Mouse (Mus musculus) limb, embryonic 10.5 days (tissue): ENCODE data around the gene Ttc39b. TPM values are rescaled to one million over a fixed set of nuclear protein-coding genes. Genes with fewer than 3 reads are reported as not detected.
A peak's percentile ranks its signal among the peaks of the same experiment; 100 is the strongest.
"Not testable (repeated sequence)": the region's sequence is repeated elsewhere in the genome, so short reads cannot be mapped to it uniquely, and the experiment has no call there.

Source experiments
- DNase-seq: peaks from one replicate; pipeline ENCODE4 v3.0.0-alpha.2; 2017; ENCODE audit warnings: low spot score
- H3K27ac ChIP-seq: fragments of 300-500 bp; sonication (generic); 2 replicates; pipeline ENCODE4 v1.5.1; 2016; ENCODE audit warnings: mild to moderate bottlenecking
- H3K27me3 ChIP-seq: fragments of 300-500 bp; sonication (generic); 2 replicates; pipeline ENCODE4 v1.6.1; 2016; ENCODE audit warnings: low read depth, mild to moderate bottlenecking; ENCODE audit not compliant: poor library complexity, severe bottlenecking
- H3K36me3 ChIP-seq: fragments of 300-500 bp; sonication (generic); 2 replicates; pipeline ENCODE4 v1.6.1; 2016; ENCODE audit warnings: mild to moderate bottlenecking, moderate library complexity
- H3K4me1 ChIP-seq: fragments of 300-500 bp; sonication (generic); 2 replicates; pipeline ENCODE4 v1.6.1; 2016
- H3K4me3 ChIP-seq: fragments of 300-500 bp; sonication (generic); 2 replicates; pipeline ENCODE4 v1.5.1; 2016; ENCODE audit warnings: mild to moderate bottlenecking, moderate library complexity
- H3K9me3 ChIP-seq: fragments of 300-500 bp; sonication (generic); replicated peaks from 2 replicates; pipeline ENCODE4 v1.6.1; 2016; ENCODE audit warnings: mild to moderate bottlenecking
- WGBS: fragments of 180-500 bp; shearing (Covaris S2); methylation state at CpG from one replicate; pipeline ENCODE4 v1.1.7; 2016; 5-methylcytosine and 5-hydroxymethylcytosine counted together
- polyA plus RNA-seq: library from polyadenylated mRNA; unstranded; fragments of >200 nt; fragmentation: Nextera tagmentation; extraction: Ambion mirVana; gene quantifications from 2 replicates; pipeline ENCODE4 v1.2.1, GENCODE M21; 2016

Ttc39b gene
- polyA plus RNA-seq, 1 experiment from 2014 or later = 2.1 TPM

DNA sequence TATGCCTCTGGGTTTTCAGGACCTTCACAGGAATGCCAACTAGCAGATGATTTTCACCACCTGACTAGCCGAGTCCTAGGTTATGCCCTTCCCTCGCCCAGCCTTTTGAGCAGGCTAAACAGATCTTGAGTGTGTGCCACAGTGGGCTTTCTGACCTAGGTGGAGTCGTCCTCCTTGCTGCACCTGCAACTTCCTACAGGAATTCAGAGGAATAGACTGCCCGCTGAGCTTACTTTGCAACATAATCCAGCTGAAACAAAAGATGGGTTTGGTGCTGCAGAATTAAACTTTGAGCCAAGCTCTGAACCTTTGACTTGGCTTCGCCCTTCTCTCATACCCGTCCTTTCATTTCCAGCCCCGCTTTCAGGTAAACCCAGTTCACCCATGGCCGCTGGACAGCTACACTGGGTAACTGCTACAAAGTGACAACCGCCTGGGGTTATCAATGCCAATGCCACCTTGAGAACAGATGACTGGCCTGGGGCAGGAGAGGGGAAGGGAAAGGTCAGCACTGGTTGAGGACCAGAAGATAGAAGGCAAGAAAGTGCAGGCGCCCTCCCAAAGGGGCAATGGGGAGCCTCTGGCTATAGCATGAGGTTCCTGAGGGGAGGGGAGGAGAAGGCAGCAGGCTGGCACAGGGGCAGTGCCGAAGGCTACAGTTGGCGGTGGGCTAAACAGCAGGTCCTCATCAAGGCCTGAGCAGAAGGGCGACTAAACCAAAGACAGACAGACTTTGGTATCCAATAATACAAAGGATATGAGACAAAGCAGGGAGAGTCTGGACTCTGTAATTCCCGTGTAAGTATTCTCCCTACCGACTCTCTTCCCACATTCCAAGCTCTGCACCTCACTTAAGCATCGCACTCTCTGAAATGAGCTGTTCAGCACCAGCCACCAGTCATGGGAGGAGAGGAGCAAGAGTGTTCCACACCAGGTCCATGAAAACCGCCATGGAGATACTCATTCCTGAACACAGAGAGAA is 66.5 kb downstream of the Ttc39b start:
- DNase-seq = no peak
- no peak overlapping the region for H3K27ac ChIP-seq
- H3K27me3 ChIP-seq = no peaks in the 10 kb centered on the region
- WGBS = 67% methylated on average over 17 of the region's 17 CpGs
- no peaks in the 10 kb centered on the region for H3K9me3 ChIP-seq
- no peak overlapping the region for H3K4me3 ChIP-seq
- H3K4me1 ChIP-seq = no peaks in the 10 kb centered on the region
- H3K36me3 ChIP-seq = no peaks in the 10 kb centered on the region

DNA sequence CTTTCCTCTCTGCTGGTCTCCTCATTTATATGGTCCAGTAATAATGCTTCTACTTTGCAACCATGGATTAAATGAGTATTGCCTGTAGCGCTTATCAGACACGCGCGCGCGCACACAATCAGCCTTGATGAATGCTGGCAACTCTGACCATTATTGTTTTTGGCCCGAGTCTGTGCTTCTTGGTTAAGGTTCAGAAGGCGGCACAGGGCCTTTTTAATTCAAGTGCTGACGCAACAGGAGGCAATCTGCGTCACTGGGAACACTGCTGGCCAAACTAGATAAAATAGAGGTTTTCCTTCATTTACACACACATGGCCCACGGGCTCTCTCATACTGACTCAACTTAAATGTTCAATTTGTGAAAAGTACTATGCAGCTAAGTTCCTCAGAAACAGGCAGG is 67.3 kb downstream of the Ttc39b start:
- 95% methylated on average over 11 of the region's 11 CpGs for WGBS
- H3K9me3 ChIP-seq = no peaks in the 10 kb centered on the region
- H3K27ac ChIP-seq = no peak overlapping the region
- no peak overlapping the region for H3K4me3 ChIP-seq
- no peaks in the 10 kb centered on the region for H3K27me3 ChIP-seq
- H3K4me1 ChIP-seq = no peaks in the 10 kb centered on the region
- H3K36me3 ChIP-seq = no peaks in the 10 kb centered on the region
- no peak for DNase-seq

DNA sequence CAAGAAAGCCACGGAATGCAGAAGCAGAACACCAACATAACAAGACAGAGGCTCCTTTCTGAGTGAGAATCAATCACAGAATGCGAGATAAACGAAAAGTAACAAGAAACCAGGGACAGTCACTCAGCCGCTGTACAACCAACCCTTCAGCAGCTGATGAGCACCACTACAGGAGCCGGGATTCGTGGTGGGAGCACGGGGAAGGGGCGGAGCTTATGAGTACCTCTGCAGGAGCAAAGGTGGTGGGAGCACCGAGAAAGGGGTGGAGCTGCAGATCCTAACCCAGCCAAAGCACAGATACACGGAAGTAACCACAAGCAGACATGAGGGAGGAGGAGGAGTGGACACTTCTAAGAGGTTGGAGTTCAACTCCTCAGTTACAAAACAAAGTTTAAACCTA is 69.1 kb downstream of the Ttc39b start:
- Histone ChIP-seq H3K27me3 (no peaks in the 10 kb centered on the region), H3K36me3 (no peaks in the 10 kb centered on the region), H3K4me3 (no peak overlapping the region), H3K9me3 (no peaks in the 10 kb centered on the region), H3K27ac (no peak overlapping the region), H3K4me1 (no peaks in the 10 kb centered on the region)
- DNase-seq = no peak
- WGBS = 92% methylated on average over 10 of the region's 10 CpGs

DNA sequence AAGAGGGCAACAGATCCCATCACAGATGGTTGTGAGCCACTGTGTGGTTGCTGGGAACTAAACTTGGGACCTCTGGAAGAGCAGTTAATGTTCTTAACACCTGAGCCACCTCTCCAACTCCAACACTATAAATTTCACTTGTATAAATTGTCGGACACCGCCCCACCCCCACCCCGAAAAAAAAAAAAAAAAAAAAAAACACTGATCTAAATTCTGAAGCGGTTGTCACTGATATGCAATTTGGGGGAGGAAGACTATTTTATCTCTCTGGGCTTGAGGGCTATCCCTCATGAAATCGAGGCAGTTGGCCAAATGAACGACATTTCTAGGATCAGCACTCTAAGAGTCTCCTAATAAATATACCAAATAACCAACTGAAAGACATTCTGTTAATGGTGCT is 70.4 kb downstream of the Ttc39b start:
- H3K4me3 ChIP-seq = no peak overlapping the region
- DNase-seq = no peak
- H3K27me3 ChIP-seq = no peaks in the 10 kb centered on the region
- WGBS = 94% methylated on average over 6 of the region's 6 CpGs
- H3K4me1 ChIP-seq = no peaks in the 10 kb centered on the region
- no peaks in the 10 kb centered on the region for H3K9me3 ChIP-seq
- no peak overlapping the region for H3K27ac ChIP-seq
- H3K36me3 ChIP-seq = no peaks in the 10 kb centered on the region

DNA sequence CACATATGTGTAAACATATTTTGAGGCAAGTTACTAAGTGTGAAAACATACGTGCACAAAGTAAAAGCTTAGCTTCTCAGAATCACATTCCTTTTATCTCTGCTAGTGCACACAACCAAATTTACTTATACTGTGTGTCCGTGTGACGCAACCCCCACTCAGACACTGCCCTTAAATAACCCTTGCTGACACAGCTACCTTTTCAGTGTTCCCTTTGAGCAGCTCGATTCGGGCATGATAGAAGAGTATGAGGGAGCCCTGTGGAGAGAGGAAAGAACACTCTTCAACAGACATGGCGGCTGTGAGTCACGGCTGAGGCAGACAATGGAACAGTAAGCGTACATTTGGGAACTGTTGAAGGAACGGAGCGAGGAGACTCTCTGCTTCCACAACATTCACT is 80.3 kb downstream of the Ttc39b start:
- Histone ChIP-seq H3K4me1 (peaks cover 7% of the 10 kb centered on the region), H3K9me3 (no peaks in the 10 kb centered on the region), H3K4me3 (no peak overlapping the region), H3K27ac (no peak overlapping the region), H3K27me3 (no peaks in the 10 kb centered on the region), H3K36me3 (no peaks in the 10 kb centered on the region)
- WGBS = 92% methylated on average over 10 of the region's 10 CpGs
- no peak for DNase-seq

DNA sequence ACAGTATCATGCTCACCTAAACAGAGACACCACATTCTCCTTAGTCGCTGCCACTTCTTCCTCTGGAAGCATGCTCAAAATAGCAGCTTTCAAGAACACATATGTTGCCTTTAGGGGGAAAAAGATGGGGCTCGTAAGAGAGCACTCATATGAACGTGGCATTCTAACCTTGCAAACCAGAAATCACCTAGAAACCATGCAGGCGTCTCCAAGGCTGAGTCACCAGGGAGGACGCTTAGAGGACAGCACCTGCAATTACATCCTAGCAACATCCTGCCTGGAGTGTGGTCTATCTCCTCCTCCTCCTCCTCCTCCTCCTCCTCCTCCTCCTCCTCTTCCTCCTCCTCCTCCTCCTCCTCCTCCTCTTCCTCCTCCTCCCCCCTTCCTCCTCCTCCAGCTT is 82.4 kb downstream of the Ttc39b start:
- Histone ChIP-seq H3K27ac (no peak overlapping the region), H3K27me3 (no peaks in the 10 kb centered on the region), H3K4me1 (peaks cover 18% of the 10 kb centered on the region), H3K4me3 (no peak overlapping the region), H3K9me3 (no peaks in the 10 kb centered on the region), H3K36me3 (no peaks in the 10 kb centered on the region)
- WGBS = 69% methylated on average over 5 of the region's 5 CpGs
- no peak for DNase-seq

DNA sequence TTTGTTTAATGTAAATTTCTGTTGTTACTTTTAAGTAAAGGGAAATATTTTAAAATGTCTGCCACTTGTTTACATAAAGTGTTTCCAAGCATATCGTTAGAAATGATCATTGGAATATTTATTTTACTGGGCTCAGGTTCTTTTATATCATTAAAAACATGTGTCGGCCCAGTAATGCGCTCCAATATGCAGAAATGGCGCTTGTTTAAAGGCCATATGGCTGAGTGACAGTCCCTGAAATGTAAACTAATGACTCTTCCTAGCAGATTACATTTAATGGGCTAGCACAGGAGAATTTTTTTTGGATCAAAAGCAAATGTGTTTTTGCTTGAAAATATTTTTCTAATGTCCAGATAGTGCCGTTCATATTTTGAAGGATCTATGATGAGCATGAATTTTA is 86.4 kb downstream of the Ttc39b start:
- 76% methylated on average over 5 of the region's 5 CpGs for WGBS
- H3K4me3 ChIP-seq = no peak overlapping the region
- H3K4me1 ChIP-seq = peaks cover 42% of the 10 kb centered on the region
- H3K27ac ChIP-seq = no peak overlapping the region
- no peaks in the 10 kb centered on the region for H3K36me3 ChIP-seq
- no peaks in the 10 kb centered on the region for H3K27me3 ChIP-seq
- no peaks in the 10 kb centered on the region for H3K9me3 ChIP-seq
- DNase-seq = no peak

DNA sequence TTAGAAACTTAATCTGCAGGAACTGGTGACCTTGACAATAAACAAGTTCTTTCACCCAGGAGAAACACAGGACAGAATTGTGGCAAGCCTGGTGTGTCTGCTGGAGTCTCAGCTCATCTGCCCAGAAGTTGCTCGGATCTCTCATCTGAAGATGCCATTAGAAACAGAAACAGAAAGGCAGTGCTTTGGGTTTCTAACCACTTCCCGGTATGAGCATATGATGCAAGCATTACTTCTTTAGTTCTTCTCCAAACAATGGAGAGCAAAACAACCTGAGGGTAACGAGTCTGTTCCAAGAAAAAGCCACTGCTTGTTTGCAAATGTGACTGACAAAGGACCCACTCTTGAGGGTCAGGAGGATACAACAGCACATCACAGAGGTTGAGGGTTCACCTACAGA is 88.8 kb downstream of the Ttc39b start:
- WGBS = 89% methylated on average over 2 of the region's 3 CpGs
- H3K4me3 ChIP-seq, H3K36me3 ChIP-seq, H3K27me3 ChIP-seq, DNase-seq, H3K27ac ChIP-seq, H3K9me3 ChIP-seq: not testable (repeated sequence)
- peaks cover 49% of the 10 kb centered on the region for H3K4me1 ChIP-seq

DNA sequence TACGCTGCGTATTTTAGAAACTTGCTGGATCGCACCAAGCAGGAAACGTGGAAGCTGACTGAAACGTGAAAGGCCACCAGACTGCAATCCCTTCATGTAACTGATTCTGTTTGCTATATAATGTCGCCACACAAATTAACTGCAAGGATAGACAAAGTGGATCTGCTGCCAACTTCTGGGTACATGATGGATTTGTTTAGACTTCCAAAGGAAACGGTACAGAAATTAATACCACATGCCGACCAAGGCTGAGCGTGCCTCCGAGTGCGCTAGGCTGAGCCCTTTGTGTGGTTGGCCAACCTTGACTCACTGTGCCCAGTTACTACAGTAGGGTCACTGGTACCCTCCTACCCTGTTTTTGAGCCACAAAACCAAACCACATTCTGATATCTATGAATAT is 89.3 kb downstream of the Ttc39b start:
- Histone ChIP-seq H3K9me3 (no peaks in the 10 kb centered on the region), H3K4me1 (peaks cover 49% of the 10 kb centered on the region), H3K27ac (peak overlapping the region; percentile 81), H3K4me3 (no peak overlapping the region), H3K36me3 (no peaks in the 10 kb centered on the region), H3K27me3 (no peaks in the 10 kb centered on the region)
- no peak for DNase-seq
- WGBS = 62% methylated on average over 11 of the region's 11 CpGs

DNA sequence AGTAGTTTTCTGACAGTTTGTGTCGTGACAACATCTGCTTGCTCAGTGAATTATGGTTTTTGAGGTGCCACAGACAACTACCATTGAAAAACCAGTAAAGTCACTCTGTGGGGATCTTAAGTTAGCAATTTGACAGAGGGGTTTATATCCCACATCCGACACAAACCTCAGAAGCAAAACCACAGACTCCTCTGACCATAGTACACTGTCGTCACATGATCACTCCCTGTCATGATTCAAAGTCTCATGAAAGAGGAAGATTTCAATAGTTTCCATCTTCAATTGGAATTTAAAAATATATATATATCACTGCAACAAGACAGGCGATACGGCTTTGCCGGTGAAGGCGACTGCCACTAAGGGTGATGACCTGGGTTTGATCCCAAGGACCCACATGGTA is 89.9 kb downstream of the Ttc39b start:
- H3K27me3 ChIP-seq = no peaks in the 10 kb centered on the region
- peaks cover 48% of the 10 kb centered on the region for H3K4me1 ChIP-seq
- no peak overlapping the region for H3K4me3 ChIP-seq
- WGBS = 84% methylated on average over 7 of the region's 7 CpGs
- no peak for DNase-seq
- no peak overlapping the region for H3K27ac ChIP-seq
- no peaks in the 10 kb centered on the region for H3K9me3 ChIP-seq
- no peaks in the 10 kb centered on the region for H3K36me3 ChIP-seq

DNA sequence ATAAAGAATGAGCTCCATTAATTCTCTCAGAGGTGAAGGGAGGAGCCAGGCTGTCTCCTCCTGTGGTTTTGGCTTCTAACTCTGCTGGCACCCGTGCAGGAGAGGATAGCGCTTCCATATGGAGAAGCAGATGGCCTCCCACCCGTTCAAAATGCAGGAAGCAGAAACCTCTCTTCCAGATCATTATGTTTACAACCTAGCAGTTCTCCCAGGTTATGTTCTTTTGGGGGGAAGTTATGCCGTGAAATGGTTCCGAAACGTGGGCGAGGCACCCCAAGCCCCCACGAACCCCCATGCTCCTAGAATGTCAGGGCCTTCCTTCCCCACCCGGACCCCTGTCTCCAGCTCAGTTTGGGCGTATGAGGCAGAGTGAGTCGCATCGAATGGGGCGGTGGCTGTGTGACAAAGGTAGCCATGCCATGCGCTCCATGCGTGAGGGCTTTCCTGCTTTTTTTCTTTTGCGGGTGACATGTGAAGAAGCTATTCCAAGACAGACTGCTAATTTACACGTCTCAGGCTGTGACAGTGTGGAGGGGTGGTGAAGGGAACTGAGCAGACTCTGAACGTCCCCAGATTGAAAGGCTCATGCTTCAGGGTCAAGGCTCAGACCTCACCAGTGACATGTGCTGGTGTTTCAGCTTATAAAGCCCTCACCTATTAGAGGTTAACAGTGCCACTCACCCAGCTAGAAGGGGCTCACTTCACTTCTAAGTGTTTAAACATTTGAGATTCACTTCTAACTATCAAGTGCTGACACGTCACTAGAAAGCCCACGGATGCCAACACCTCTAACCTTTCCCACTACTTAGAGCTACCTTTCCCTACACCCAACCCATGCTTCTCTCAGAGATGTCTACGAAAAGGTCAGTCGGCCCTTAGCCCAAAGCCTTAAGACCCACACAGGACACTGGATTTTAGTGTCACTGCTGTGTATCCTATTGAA is 90.6 kb downstream of the Ttc39b start:
- peak; percentile 32 for DNase-seq
- WGBS = 80% methylated on average over 22 of the region's 22 CpGs
- H3K27ac ChIP-seq = peak overlapping the region; percentile 67
- no peaks in the 10 kb centered on the region for H3K36me3 ChIP-seq
- H3K27me3 ChIP-seq = no peaks in the 10 kb centered on the region
- no peaks in the 10 kb centered on the region for H3K9me3 ChIP-seq
- peaks cover 50% of the 10 kb centered on the region for H3K4me1 ChIP-seq
- H3K4me3 ChIP-seq = no peak overlapping the region

DNA sequence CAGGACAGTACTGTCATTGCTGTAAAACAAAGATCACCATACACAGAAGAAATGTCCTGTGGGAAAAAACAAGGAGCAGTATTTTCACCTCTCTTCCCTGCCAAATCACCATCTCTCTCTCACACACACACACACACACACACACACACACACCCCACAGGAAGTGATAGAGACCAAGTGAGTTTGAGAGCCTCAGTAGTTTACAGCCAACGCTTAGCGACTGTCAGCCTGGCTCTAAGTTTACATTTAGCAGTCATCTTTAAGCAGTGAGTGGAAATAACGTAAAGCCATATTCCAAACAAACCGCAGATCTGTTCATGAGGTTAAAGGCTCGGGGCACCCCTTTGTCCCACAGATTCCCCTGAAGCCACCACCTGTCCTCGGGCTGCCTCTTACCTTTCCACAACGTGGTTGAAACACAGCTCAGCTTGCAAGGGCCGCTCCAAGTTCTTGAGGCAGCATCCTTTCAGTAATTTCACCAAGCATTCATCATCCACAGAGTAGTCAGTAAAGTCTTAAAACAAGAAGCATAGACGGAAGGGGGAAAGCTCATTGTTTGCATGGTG is 91.7 kb downstream of the Ttc39b start:
- no peaks in the 10 kb centered on the region for H3K27me3 ChIP-seq
- H3K4me3 ChIP-seq = no peak overlapping the region
- DNase-seq = no peak
- H3K9me3 ChIP-seq = no peaks in the 10 kb centered on the region
- peak overlapping the region; percentile 67 for H3K27ac ChIP-seq
- no peaks in the 10 kb centered on the region for H3K36me3 ChIP-seq
- WGBS = 81% methylated on average over 9 of the region's 9 CpGs
- peaks cover 56% of the 10 kb centered on the region for H3K4me1 ChIP-seq
